Mouse (Mus musculus) brain, embryonic 14.5 days (tissue): Measurements from ENCODE around the gene Rad51d.

Experiments
- CTCF ChIP-seq: fragments of 200-500 bp; IDR thresholded peaks from 2 replicates; pipeline ENCODE4 v1.5.1; 2012; ENCODE audit warnings: inconsistent platforms, mild to moderate bottlenecking, moderate library complexity, borderline replicate concordance; ENCODE audit not compliant: insufficient read depth, insufficient read length; ENCODE audit errors: extremely low read depth
- POLR2A ChIP-seq: fragments of 200-500 bp; IDR thresholded peaks from 2 replicates; pipeline ENCODE4 v1.6.1; 2012; ENCODE audit warnings: mild to moderate bottlenecking, inconsistent platforms, borderline replicate concordance; ENCODE audit not compliant: poor library complexity, insufficient read depth, insufficient read length, severe bottlenecking; ENCODE audit errors: extremely low read depth

DNA sequence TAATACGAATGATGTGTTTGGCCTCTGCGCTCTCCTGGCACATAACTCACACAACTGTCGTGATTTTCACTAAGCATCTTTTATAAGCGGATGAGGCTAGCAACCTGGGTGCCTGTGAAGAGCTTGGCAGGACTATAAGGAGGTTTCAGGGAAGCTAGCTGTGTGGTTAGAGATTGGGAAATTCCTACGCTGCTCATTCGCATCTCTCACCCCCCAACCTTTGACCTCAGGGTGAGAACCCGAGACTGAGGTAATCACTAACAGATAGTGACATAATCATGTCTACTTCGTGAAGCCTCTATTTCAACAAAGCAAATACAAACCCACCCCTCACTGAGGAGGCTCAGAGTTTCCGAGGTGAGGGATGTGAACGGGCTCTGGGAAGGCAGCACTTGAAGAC, 30.4 kb upstream of the Rad51d start:
- no peak for TF ChIP-seq CTCF
- no peak for TF ChIP-seq POLR2A
